Mouse (Mus musculus): Measurements from ENCODE around the gene Olfr1458.

The Olfr1458 gene

DNA sequence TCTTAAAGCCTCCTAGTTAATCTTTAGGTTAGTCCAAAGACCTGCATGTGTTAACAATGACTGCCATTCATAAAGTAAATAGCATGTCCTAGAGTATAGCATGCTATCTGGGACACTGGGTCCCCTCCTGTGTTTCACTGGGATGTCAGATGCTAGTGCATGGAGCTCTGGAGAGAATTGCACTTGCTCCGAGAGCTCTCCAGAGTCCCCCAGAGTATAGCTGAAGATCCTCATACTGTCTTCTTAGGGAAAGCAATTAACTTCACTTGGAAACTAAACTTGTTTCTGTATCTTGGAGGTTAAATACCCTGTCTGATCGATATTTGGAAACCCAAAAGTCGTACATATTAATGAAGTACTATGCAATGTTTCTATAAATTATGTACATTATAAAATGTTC lies at the start of gene Olfr1458:
TSS of gene Olfr1458 (minus strand) at position 101 of the 400 bp plus-strand sequence.
- DNase-seq: no peak

- no peak for DNase-seq
These were observed 42.9 kb upstream of the Olfr1458 start, which contains the start of gene Olfr1459 for GRCm38 (mm10) chr19:13149449-13149848. Gene Olfr1459, minus strand, starts transcription at chr19:13149549.

DNA sequence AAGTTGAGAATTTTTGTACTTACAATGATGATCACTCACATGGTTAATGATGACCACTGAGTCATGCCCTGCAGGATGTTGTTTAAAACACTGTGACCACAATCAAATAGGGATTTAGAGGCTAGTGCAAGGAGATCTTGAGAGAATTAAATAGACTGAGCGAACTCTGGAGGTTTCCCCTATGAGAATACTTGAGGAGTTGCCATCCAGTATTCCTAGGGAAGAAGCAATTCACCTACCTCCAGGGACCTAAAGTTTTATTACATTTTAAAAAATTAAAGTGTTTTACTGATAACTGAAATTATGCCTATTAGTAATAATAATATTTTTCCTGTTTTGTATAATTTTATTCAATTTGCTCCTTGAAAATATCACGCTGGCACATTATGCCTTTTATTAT lies 8.8 kb downstream of the Olfr1458 start, which contains the start of gene Olfr1457:
TSS of gene Olfr1457 (minus strand) at position 101 of the 400 bp plus-strand sequence.
- no peak for DNase-seq

GRCm38 (mm10) chr19:13093908-13094307 lies 12.7 kb downstream of the Olfr1458 start:
- no peak for DNase-seq

- no peak for DNase-seq
These were observed 46.3 kb downstream of the Olfr1458 start, which contains the start of gene Olfr1454 for GRCm38 (mm10) chr19:13060310-13060709. Gene Olfr1454, plus strand, starts transcription at chr19:13060610.

Data from lung, postnatal 14 days (tissue).